Mouse (Mus musculus): Measurements from ENCODE around the gene Sox2.

DNA sequence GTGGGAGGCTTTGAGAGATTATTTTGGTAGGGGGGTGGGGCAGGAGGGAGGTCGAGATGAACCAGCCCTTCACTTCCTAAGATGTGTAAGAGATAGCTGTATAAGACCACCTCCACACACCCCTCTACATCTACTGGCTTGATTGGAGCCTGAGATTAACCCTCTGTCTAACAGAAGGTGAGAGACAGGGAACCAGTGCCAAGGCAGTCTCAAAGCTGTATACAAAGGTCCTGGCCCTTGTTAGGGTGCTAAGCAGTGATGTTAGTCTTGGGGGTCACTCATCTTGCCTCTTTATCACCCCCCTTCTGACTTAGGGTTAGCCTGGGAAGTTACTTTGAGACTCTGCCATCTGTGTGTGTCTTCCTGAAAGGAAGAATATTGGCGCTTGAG, 7.5 kb downstream of the Sox2 start:
- TF ChIP-seq POLR2A (IDR thresholded peaks at IDR 0.05; ENCODE audit: borderline replicate concordance, low read depth, low read length), result no peak
- TF ChIP-seq CTCF (IDR thresholded peaks at IDR 0.05; ENCODE audit: low read depth, low read length), result no peak

All from bone marrow macrophage, adult 2 months (primary cell).